Mouse (Mus musculus) left cerebral cortex, adult 8-10 months (tissue): ENCODE data around the gene Dclk1. TPM values are rescaled to one million over a fixed set of nuclear protein-coding genes. Genes with fewer than 3 reads are reported as not detected.

Experiments used
- DNase-seq, 2 experiments: peaks; one replicate each; pipeline ENCODE4 v3.0.0; 2022; ENCODE audit warnings: low spot score in 2 of 2
- total RNA-seq, 4 experiments: library from RNA; stranded (reverse); gene quantifications; 2 replicates each; pipeline ENCODE4 v1.2.4; 2022

Gene Dclk1
- total RNA-seq, 4 experiments from 2014 or later: 716 to 851 (median 782) TPM

DNA sequence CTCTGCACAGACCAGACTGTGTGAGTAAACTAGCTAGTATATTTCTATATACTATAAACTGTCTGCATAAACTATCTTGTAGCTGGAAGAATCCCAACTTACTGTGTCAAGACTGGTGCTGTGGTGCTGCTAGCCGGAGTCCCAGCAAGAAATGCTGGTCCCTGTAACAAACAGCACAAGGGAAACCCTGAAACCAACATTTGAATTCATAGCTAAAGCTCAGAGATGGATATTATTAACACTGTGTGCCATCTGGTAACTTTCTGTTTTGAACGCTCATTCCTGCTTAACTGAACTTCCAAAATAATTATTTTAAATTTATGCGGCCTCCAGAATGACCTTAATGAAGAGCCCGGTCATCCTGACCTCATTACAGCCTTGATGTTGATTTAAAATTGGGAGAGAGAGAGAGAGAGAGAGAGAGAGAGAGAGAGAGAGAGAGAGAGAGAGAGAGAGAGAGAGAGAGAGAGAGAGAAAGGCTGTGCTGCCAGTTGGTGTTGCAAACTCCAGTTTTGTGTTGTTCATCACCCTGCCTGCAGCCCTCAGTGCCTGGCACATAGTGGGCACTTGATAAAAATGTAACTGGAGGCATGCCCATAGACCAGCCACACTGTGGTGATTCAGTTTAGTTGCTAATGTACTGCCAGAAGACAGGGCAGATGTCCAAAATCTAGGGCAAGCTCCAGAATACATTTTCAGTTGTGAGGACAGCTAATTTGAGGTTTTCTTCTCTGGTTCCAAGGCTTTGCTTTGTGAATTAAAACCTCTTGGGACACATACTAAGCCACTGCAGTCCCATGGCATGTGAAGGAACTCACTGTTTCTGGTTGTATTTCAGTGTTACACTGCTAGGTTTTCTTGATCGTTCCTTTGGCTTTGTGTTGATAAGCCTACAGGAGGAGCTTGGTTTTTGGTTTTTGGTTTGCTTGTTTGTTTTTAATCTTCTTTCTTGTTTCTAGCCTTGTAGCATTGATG, 205.6 kb downstream of the Dclk1 start:
- DNase-seq: peak in 1 of 2 experiments; percentile 95

GRCm38 (mm10) chr3:55449148-55449547, 207.0 kb downstream of the Dclk1 start:
- DNase-seq: no peak

GRCm38 (mm10) chr3:55451035-55451434, 208.9 kb downstream of the Dclk1 start:
- DNase-seq: peak in 1 of 2 experiments; percentile 73

DNA sequence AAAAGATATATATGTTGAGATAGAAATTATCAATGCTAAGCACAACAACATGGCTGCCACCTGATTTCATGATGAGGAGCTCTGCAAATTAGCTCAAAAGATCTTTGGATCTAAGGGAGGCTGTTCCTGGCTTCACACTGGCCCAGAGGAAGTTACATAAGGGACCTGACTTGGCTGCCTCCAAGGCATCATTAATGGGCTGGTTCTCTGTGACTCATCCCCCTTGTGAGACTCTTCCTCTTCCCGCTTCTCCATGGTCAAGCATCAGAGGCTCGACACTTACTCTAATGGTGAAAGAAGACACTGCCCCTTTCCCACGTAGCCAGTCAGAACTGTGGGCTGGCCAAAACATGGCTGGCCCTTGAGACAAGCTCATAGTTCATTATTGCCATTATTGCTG, 209.7 kb downstream of the Dclk1 start:
- DNase-seq: no peak

DNA sequence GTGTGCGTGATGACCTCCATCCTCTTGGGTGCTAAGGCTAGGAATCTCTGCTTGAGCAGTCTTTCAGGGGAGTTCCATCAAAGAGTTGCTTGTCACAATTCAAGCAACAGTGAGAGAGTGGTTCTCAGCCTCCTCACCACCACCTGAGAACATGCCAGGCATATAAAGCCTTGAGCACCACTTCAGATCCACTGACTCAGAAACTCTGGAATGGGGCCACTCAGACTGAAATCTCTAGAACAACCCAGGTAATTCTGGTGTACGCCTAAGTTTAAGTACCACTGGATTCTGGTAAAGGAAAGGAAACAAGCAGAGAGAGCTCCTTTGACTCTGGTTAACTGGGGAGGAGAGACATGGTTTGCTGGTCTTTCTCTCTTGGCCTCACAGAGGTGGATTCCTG, 210.3 kb downstream of the Dclk1 start:
- DNase-seq: no peak

- DNase-seq: no peak
These were observed 218.9 kb downstream of the Dclk1 start for GRCm38 (mm10) chr3:55461092-55461491.

- DNase-seq: peak; percentile 88 to 95
These were observed 219.8 kb downstream of the Dclk1 start for GRCm38 (mm10) chr3:55461685-55462655.

GRCm38 (mm10) chr3:55462904-55463668, 220.9 kb downstream of the Dclk1 start:
- no peak for DNase-seq

- no peak for DNase-seq
These were observed 222.1 kb downstream of the Dclk1 start for GRCm38 (mm10) chr3:55464226-55464625.

GRCm38 (mm10) chr3:55465785-55466184, 223.6 kb downstream of the Dclk1 start:
- peak in 1 of 2 experiments; percentile 50 for DNase-seq

DNA sequence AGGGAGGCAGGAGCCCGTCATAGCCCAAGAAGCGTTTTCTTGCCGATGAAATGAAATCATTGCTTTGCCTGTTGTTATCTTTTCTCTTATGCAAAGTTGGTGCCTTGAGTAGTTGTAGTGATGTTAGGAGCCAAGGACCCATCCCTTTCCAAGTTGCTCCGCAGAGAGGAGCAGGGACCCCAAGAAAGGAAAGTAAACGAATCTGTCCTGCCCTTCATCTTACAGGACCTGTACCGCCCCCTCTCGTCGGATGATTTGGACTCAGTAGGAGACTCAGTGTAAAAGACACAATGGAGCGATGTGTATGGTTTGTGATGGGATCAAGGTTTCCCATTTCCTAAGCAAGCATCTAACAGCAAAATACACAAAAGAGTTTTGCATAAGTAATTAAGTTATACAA, 224.2 kb downstream of the Dclk1 start:
- no peak for DNase-seq

- no peak for DNase-seq
These were observed 229.9 kb downstream of the Dclk1 start, which contains the start of gene Gm21954 for GRCm38 (mm10) chr3:55472110-55472509. Gene Gm21954, minus strand, starts transcription at chr3:55472210.

- DNase-seq: no peak
These were observed 231.0 kb downstream of the Dclk1 start for GRCm38 (mm10) chr3:55473146-55473545.

GRCm38 (mm10) chr3:55476694-55477093, 234.5 kb downstream of the Dclk1 start:
- DNase-seq: peak in 1 of 2 experiments; percentile 89

DNA sequence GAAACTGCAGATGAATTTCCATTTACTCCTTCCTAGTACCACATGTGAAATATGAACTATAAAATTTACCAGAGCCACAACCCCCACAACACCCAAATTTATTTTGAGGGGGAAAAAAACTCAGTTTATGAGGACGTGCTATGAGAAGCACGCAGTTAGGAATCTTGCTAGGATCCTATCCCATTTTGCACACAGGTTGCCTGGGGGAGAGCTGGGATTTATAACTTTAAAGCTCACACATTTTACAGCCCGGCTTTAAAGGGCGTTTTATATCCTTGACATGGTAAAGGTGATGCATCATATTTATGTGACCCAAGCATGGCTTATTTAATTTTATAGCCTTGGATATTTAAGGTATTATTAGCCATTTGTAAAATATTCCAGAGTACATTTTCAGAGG, 237.1 kb downstream of the Dclk1 start:
- DNase-seq: no peak

DNA sequence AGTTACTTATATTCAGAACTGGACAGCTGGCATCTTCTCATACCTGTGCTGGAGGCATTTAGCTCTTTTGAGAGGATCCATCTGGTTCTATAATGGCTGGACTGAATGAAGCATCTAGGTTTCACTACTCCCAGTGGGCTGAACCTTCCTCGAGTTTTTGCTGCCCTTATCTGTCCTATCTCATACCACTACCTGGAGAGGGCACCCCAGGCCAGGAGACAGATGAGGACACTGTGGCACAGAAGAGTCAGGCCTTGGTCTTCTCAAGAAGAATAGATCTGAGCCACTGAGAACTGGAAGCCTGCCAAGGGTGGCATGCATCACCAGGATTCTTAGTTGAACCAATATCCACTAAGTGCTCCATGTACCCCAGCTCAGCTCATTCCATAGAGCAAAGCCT, 239.0 kb downstream of the Dclk1 start:
- DNase-seq: no peak

GRCm38 (mm10) chr3:55483328-55483727, 241.2 kb downstream of the Dclk1 start:
- no peak for DNase-seq

DNA sequence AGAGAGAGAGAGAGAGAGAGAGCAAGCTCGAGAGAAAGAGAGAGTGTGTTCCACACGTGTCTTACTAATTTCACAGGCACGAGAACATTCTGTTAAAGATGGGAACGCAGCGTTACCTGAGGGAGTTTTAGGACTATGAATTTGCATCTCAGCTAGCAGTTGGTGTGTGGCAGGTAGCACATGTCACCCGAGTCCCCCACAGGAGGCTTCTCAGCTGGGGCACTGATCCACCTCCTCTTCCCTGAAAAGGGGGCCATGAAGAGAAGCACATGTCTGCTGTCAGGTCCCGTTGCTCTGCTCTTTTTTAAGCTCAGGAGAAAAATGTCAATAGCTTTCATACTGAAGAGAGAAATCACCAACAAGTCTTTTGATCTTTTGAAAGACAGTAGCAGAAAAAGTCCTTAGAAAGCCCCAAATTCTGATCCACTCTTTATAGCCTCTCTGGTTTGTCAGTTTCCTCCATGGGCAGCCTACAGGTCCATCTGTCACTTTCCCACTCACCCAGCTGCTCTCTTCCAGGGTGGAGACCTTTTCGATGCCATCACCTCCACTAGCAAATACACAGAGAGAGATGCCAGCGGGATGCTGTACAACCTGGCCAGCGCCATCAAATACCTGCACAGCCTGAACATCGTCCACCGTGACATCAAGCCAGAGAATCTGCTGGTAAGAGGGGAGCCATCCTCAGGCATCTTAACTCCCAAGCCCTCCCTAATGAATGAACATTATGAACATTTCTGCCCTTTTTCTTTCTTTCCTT, 247.2 kb downstream of the Dclk1 start:
- no peak for DNase-seq

DNA sequence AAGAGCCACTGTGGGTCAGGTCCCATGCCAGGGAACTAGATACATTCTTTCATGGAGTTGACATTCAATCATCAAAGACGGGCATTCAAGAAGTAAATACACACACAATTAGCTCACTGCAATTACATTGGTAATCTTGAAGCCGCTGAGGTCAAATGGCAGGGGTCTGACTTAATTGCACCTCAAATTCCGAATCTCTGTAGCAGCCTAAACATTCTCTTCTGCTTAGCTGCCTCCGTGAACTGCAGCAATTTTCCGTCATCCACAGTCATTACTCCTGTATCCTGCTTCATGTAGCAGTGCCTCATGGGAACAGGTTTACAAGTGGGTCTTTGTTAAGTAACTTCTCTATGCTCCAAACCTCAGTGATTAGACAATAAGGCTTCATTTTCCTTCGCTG, 249.9 kb downstream of the Dclk1 start:
- no peak for DNase-seq

DNA sequence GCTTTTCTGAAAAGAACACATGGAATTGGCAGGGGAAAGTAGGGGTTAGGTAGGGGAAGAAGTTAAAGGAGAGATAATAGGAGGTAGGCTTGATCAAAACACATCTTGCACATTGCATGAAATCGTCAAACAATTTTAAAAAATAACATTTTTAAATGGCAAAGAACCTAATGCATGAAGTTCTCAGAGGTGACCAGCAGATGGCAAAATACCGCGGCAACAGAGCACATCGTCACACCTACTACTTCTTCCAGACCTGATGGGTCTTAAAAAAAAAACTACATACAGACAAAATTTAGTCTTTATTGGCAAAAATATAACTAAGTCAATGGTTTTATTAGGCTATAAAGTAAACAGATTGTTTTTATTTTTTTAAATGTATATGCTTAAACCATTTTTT, 252.2 kb downstream of the Dclk1 start:
- DNase-seq: no peak
